Mouse (Mus musculus): ENCODE data around the gene Myl3. TPM values are rescaled to one million over a fixed set of nuclear protein-coding genes. Genes with fewer than 3 reads are reported as not detected.

The Myl3 gene
- polyA plus RNA-seq, 1 experiment: not detected

DNA sequence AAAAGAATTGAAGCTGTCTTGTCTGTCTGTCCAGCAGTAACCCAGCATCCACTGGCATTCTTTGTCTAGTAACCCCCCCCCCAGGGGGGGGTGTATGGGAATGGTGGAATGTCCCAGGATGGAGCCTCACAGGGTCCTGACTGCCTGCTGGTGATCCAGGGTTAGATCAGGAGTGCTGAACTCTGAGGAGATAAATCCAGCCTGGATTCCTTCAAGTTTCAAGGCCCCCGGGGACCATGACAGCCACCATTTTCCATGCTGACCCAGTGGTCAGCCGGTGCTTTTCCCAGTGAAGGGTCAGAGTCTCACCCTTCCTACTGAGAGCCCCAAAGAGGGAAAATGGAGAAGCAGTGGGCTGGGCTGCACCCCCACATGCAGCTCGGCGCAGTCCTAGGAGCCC lies 9.8 kb upstream of the Myl3 start:
- no peak overlapping the region for H3K4me3 ChIP-seq (ENCODE audit: insufficient read depth, poor library complexity, severe bottlenecking)
- H3K79me2 ChIP-seq (ENCODE audit: control insufficient read depth, insufficient read depth): no peaks in the 10 kb centered on the region
- peaks cover 16% of the 10 kb centered on the region for H3K27me3 ChIP-seq (ENCODE audit: control insufficient read depth, insufficient read depth, insufficient read length)
- H3K36me3 ChIP-seq (ENCODE audit: control insufficient read depth, insufficient read depth): no peaks in the 10 kb centered on the region
- TF ChIP-seq CTCF (IDR thresholded peaks at IDR 0.05; ENCODE audit: control insufficient read depth, insufficient read depth, insufficient read length) (no peak), MYOG (IDR thresholded peaks at IDR 0.05; ENCODE audit: control insufficient read depth, extremely low read depth, insufficient read length) (no peak), MYOD1 (IDR thresholded peaks at IDR 0.05; ENCODE audit: control insufficient read depth, insufficient read length, low read depth) (no peak), USF1 (IDR thresholded peaks at IDR 0.05; ENCODE audit: low read depth) (no peak), FOSL1 (IDR thresholded peaks at IDR 0.05; ENCODE audit: insufficient read depth, low read length, poor library complexity, severe bottlenecking) (no peak), CEBPB (IDR thresholded peaks at IDR 0.05; ENCODE audit: low read depth) (no peak), MAX (IDR thresholded peaks at IDR 0.05) (no peak)
- no peak overlapping the region for H3ac ChIP-seq (ENCODE audit: control insufficient read depth, insufficient read length, low read depth)
- no peaks in the 10 kb centered on the region for H3K79me3 ChIP-seq (ENCODE audit: low read depth)

DNA sequence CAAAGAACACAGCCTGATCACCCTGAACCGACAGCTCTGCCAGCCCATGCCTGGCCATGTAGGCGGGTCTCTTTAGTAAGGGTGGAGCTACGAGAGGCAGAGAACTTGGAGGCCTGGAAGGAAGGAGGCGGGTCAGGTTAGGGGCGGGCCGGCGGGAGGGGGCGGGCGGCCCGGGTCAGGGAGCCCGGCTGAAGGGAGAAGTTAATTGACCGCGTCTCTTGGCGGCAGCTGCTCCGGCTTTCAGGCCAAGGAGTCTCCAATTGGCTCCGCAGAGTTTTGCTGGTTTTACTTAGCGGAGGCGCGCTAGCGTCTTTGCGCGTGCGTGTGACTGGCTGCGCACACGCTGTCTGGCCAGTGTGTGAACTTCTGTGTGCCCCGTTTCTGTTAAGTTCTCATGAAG lies 9.0 kb upstream of the Myl3 start:
- Histone ChIP-seq H3K79me2 (ENCODE audit: control insufficient read depth, insufficient read depth) (no peaks in the 10 kb centered on the region), H3K27me3 (ENCODE audit: control insufficient read depth, insufficient read depth, insufficient read length) (peaks cover 16% of the 10 kb centered on the region), H3K79me3 (ENCODE audit: low read depth) (no peaks in the 10 kb centered on the region), H3ac (ENCODE audit: control insufficient read depth, insufficient read length, low read depth) (peak overlapping the region; percentile 6), H3K36me3 (ENCODE audit: control insufficient read depth, insufficient read depth) (no peaks in the 10 kb centered on the region), H3K4me3 (ENCODE audit: insufficient read depth, poor library complexity, severe bottlenecking) (peak overlapping the region; percentile 18)
- peak; percentile 21 for TF ChIP-seq MAX (IDR thresholded peaks at IDR 0.05)
- TF ChIP-seq MYOD1 (IDR thresholded peaks at IDR 0.05; ENCODE audit: control insufficient read depth, insufficient read length, low read depth): peak; percentile 20
- no peak for TF ChIP-seq USF1 (IDR thresholded peaks at IDR 0.05; ENCODE audit: low read depth)

DNA sequence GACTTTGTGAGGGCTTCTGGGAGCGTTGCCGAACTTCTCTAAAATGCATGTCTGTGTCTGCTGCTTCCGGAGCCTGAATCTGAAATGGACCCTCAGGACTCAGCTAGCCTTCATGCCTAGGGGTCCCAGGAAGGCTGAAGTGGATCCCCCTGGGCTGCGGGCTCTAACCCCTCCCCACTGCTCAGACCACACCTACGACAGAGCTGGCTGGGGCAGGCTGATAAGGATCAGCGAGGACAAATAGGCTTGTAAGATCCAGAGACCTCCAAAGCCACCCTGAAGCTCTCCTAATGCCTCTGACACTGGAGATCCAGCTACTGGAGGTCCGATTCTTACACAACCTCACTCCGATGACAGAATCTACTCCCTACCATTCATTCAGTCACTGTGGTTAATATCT lies 8.6 kb upstream of the Myl3 start:
- H3K4me3 ChIP-seq (ENCODE audit: insufficient read depth, poor library complexity, severe bottlenecking): peak overlapping the region; percentile 18
- H3K27me3 ChIP-seq (ENCODE audit: control insufficient read depth, insufficient read depth, insufficient read length): peaks cover 16% of the 10 kb centered on the region
- H3ac ChIP-seq (ENCODE audit: control insufficient read depth, insufficient read length, low read depth): peak overlapping the region; percentile 6
- no peaks in the 10 kb centered on the region for H3K36me3 ChIP-seq (ENCODE audit: control insufficient read depth, insufficient read depth)
- H3K79me3 ChIP-seq (ENCODE audit: low read depth): no peaks in the 10 kb centered on the region
- no peaks in the 10 kb centered on the region for H3K79me2 ChIP-seq (ENCODE audit: control insufficient read depth, insufficient read depth)
- TF ChIP-seq USF1 (IDR thresholded peaks at IDR 0.05; ENCODE audit: low read depth) (no peak), FOSL1 (IDR thresholded peaks at IDR 0.05; ENCODE audit: insufficient read depth, low read length, poor library complexity, severe bottlenecking) (no peak), MYOD1 (IDR thresholded peaks at IDR 0.05; ENCODE audit: control insufficient read depth, insufficient read length, low read depth) (no peak), MAX (IDR thresholded peaks at IDR 0.05) (no peak)

- no peak overlapping the region for H3ac ChIP-seq (ENCODE audit: control insufficient read depth, insufficient read length, low read depth)
- peaks cover 16% of the 10 kb centered on the region for H3K27me3 ChIP-seq (ENCODE audit: control insufficient read depth, insufficient read depth, insufficient read length)
- no peaks in the 10 kb centered on the region for H3K79me2 ChIP-seq (ENCODE audit: control insufficient read depth, insufficient read depth)
- no peaks in the 10 kb centered on the region for H3K36me3 ChIP-seq (ENCODE audit: control insufficient read depth, insufficient read depth)
- H3K4me3 ChIP-seq (ENCODE audit: insufficient read depth, poor library complexity, severe bottlenecking): no peak overlapping the region
- no peak for TF ChIP-seq USF1 (IDR thresholded peaks at IDR 0.05; ENCODE audit: low read depth)
- TF ChIP-seq FOSL1 (IDR thresholded peaks at IDR 0.05; ENCODE audit: insufficient read depth, low read length, poor library complexity, severe bottlenecking): no peak
- TF ChIP-seq CTCF (IDR thresholded peaks at IDR 0.05; ENCODE audit: control insufficient read depth, insufficient read depth, insufficient read length): no peak
- H3K79me3 ChIP-seq (ENCODE audit: low read depth): no peaks in the 10 kb centered on the region
These were observed 7.5 kb upstream of the Myl3 start for GRCm38 (mm10) chr9:110734154-110734553.

DNA sequence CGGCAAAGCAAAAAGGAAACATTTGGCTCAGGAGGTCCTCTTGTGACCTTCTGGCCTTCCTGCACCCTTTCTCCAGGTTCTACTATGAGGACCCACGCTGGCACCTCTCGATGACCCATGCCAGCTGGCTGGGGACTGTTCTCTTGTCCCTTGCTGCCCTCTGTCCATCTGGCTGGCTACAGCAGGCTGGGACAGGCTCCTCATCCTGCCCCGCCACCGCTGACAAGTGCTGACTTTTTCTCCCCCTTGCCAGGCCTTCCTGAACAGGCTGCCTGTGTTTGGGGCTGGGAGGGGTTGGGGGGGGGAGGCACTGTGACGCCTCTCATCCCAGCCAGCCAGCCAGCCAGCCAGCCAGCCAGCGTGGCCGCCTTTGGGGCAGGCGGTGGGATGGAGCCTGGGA lies 5.3 kb upstream of the Myl3 start:
- Histone ChIP-seq H3K4me3 (ENCODE audit: insufficient read depth, poor library complexity, severe bottlenecking) (no peak overlapping the region), H3K79me3 (ENCODE audit: low read depth) (no peaks in the 10 kb centered on the region), H3K27me3 (ENCODE audit: control insufficient read depth, insufficient read depth, insufficient read length) (peaks cover 35% of the 10 kb centered on the region)

GRCm38 (mm10) chr9:110738054-110738453 lies 3.6 kb upstream of the Myl3 start:
- H3K27me3 ChIP-seq (ENCODE audit: control insufficient read depth, insufficient read depth, insufficient read length): peaks cover 52% of the 10 kb centered on the region

More for the DNA sequence above, 5.3 kb upstream of the Myl3 start:
- TF ChIP-seq USF1 (IDR thresholded peaks at IDR 0.05; ENCODE audit: low read depth) (no peak), FOSL1 (IDR thresholded peaks at IDR 0.05; ENCODE audit: insufficient read depth, low read length, poor library complexity, severe bottlenecking) (no peak), MAX (IDR thresholded peaks at IDR 0.05) (no peak), MYOG (IDR thresholded peaks at IDR 0.05; ENCODE audit: control insufficient read depth, extremely low read depth, insufficient read length) (no peak), CTCF (IDR thresholded peaks at IDR 0.05; ENCODE audit: control insufficient read depth, insufficient read depth, insufficient read length) (no peak), MYOD1 (IDR thresholded peaks at IDR 0.05; ENCODE audit: control insufficient read depth, insufficient read length, low read depth) (no peak), CEBPB (IDR thresholded peaks at IDR 0.05; ENCODE audit: low read depth) (no peak)
- no peaks in the 10 kb centered on the region for H3K79me2 ChIP-seq (ENCODE audit: control insufficient read depth, insufficient read depth)
- no peaks in the 10 kb centered on the region for H3K36me3 ChIP-seq (ENCODE audit: control insufficient read depth, insufficient read depth)
- H3ac ChIP-seq (ENCODE audit: control insufficient read depth, insufficient read length, low read depth): no peak overlapping the region

More at GRCm38 (mm10) chr9:110738054-110738453, 3.6 kb upstream of the Myl3 start:
- no peaks in the 10 kb centered on the region for H3K36me3 ChIP-seq (ENCODE audit: control insufficient read depth, insufficient read depth)
- H3K79me2 ChIP-seq (ENCODE audit: control insufficient read depth, insufficient read depth): no peaks in the 10 kb centered on the region
- H3K79me3 ChIP-seq (ENCODE audit: low read depth): no peaks in the 10 kb centered on the region
- TF ChIP-seq FOSL1 (IDR thresholded peaks at IDR 0.05; ENCODE audit: insufficient read depth, low read length, poor library complexity, severe bottlenecking) (no peak), MYOD1 (IDR thresholded peaks at IDR 0.05; ENCODE audit: control insufficient read depth, insufficient read length, low read depth) (no peak), MYOG (IDR thresholded peaks at IDR 0.05; ENCODE audit: control insufficient read depth, extremely low read depth, insufficient read length) (no peak), MAX (IDR thresholded peaks at IDR 0.05) (no peak)
- no peak overlapping the region for H3ac ChIP-seq (ENCODE audit: control insufficient read depth, insufficient read length, low read depth)
- H3K4me3 ChIP-seq (ENCODE audit: insufficient read depth, poor library complexity, severe bottlenecking): no peak overlapping the region

Data from C2C12 (cell line).